Mouse (Mus musculus): ENCODE measurements at regions not wholly inside any gene's neighbourhood (a gene's known extent, or its start where the extent isn't known, plus 50 kb on each side); places are given as distances from the start of the nearest gene placed in this dataset.
A peak's percentile ranks its signal among the peaks of the same experiment; 100 is the strongest.

DNA sequence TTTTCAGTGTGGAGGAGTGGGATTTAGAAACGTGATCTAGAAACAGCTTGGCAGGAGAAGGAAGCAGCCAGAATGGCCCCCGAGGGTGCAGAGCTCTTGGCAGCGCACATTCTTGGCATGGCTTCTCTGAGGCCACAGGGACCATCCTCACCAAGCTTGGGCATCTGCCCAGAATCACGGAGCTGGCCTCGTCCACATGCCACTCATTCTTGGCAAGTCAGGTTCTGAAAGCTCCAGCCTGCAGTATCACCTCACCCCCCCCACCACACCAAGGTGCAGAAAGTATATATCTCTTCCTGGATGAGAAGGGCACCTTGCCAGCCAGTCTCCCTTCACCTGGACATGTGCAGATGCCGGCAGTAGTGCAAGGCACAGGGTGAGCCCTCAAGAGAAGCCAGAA lies 356.2 kb downstream of the Prdm2 start:
- DNase-seq: peak; percentile 97 to 99

GRCm38 (mm10) chr4:142855635-142856034 lies 357.2 kb downstream of the Prdm2 start:
- DNase-seq: peak; percentile 38 to 54

DNA sequence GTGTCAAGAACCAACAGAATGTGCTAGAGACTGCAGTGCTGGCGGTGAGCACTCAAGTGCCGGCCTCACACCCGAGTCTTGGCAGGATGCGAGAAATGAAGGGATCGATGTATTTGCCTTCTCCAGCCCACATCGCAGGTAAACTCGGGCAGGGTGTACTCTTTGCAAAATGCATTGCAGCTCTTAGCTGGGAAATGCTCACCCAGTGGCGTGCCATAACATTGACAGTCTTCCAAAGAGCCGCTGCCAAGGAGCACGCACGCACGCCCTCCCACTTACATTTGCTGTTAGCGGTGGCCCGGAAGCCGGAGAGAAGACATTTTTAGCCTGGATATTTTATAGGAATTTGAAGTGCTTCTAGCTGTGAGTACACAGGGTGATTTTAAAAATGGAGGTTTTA lies 358.9 kb downstream of the Prdm2 start:
- peak; percentile 72 to 77 for DNase-seq

DNA sequence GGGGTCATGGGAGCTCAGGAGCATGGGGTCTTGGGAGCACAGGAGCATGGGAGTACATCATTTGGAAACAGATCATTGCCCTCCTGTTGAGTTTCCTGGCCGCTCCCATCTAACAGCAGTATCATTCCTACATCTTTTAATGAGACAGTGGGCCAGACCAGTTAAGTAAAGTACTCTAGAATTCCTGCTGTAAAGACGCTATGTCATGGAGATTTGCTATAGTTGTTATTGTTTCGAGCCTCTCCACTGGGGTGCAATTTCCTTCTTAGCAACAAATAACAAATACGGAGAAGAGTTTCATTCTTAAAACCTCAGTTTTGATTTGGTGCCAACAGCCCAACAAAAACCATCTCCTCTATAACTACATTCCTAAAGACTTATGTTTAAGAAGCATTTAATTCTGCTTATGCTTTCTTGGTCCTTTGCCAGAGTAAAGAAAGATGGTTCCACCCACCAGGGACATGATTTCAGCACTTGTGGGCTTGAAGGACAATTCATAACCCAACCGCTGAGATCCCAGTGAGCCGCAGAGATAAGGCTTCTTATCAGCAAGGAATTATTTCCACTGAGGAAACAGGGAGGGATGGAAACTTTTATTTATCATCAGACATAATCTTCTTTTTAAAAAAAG lies 367.6 kb downstream of the Prdm2 start:
- DNase-seq: no peak

DNA sequence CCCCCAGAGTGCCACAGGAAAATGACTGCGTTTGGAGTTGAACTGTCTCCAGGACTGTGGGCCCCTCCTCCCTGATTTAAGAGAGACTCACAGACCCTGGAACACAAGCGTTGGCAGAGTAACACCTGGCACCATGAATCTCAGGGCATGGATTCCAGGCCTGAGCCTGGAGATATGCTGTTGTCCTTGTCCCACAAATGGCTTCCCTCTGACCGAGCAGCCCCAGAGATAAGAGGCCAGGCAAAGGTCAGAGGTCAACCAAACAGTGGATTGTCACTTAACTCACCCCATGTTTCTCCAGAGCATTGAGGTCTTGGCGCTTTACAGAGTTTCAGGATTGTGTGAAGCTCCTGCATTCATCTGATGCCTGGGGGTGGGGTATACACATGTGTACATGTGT lies 373.3 kb downstream of the Prdm2 start:
- no peak for DNase-seq

DNA sequence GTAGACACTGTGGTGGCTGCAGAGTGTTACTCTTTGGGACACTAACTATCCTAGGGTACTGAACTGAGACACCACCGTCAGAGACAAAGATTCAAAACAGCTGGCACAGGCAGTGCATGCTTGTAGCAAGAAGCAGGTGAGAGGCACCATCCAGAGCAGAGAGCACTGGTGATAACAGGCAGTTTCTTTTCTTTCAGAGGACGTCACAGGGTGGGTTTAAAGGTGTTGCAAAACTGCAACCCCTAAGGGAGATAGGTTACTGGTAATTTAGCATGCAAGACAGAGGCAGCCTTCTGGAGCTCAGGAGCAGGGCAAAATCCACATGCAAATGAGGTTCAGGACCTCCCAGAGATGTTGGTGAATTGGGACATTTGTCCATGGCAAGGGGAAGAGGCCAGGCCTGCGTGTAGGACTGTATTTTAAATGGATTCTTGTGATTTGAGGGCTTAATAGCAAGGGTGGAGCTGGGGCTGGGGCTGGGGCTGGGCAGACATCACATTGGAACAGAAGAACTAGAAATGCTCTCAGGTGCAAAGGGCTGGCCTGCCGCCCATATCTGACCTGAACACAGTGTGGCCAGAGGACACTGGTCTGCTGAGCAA lies 374.3 kb downstream of the Prdm2 start:
- DNase-seq: no peak

- no peak for DNase-seq
Observed at GRCm38 (mm10) chr4:142837636-142838035, 375.2 kb downstream of the Prdm2 start.

GRCm38 (mm10) chr4:142829711-142830110 lies 383.1 kb downstream of the Prdm2 start:
- DNase-seq: peak in 1 of 2 experiments; percentile 18

DNA sequence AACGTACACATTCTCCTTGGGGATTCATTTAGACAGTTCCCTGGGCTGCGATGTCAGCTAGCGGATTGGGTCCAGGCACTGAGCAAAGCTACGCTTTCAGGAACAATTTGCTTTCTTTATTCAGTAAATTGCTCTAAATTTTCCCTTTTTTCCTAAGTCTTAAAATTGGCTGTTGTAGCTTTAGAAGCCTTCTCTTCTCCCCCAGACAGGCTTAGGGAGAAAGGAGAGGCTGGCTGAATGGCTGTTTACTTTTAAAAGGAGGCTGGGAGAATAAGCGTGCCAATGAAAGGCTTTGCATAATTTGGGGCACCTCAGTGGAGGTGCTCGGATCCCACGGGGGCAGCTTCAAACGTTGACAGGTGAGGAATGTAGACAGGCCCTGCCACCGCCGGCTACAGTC lies 383.8 kb downstream of the Prdm2 start:
- no peak for DNase-seq

DNA sequence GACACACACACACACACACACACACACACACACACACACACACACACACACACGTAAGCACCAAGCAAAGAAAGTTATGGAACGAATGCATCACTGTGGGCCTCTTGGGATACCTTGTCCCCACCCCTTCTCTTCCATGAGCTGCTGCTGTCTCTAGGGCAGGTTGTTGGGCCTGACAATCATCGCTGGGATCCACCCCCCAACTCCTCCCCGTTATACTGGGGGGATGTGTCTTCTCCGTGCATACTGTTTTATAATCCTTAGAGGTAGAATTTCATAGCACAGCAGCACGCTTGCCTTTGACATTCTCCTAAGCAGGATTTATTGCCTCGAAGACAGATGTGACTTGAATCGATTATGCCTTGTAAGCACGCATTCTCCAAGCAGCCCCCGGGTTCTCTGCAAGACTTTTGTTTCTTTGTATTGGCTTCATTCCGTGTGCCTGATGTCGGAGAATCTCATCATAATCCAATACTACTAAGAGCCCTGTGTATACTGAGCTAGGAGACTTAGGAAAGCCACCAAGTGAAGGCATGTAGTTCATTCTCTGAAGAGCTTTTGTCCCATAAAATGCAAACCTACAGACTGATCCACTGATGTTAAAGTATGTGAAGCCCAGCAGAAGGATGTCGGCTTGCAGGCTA lies 386.4 kb downstream of the Prdm2 start:
- no peak for DNase-seq

GRCm38 (mm10) chr4:142825786-142826185 lies 387.0 kb downstream of the Prdm2 start:
- DNase-seq: no peak

GRCm38 (mm10) chr4:142818440-142818839 lies 394.4 kb downstream of the Prdm2 start:
- no peak for DNase-seq

DNA sequence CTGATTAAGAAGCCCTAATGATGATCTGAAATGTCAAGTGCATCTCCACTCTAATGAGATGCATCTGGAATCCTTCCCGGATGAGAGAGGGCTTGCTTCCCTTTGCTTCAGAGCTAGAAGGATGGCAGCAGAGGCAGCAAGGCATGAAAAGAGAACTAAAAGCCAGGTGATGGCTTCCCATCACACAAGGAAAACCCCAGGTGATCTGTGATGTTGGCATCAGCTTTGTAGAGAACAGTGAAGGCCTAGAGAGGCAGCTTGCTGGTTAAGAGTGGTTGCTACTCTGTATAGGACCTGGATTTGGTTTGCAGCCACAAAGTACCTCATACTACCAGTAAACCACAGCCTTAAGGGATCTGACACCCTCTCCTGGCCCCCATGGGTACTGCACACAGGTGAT lies 395.8 kb downstream of the Prdm2 start:
- no peak for DNase-seq

- no peak for DNase-seq
Observed at GRCm38 (mm10) chr4:142803819-142804218, 409.0 kb downstream of the Prdm2 start.

- peak; percentile 59 to 61 for DNase-seq
Observed at GRCm38 (mm10) chr4:142799291-142799690, 413.5 kb downstream of the Prdm2 start.

DNA sequence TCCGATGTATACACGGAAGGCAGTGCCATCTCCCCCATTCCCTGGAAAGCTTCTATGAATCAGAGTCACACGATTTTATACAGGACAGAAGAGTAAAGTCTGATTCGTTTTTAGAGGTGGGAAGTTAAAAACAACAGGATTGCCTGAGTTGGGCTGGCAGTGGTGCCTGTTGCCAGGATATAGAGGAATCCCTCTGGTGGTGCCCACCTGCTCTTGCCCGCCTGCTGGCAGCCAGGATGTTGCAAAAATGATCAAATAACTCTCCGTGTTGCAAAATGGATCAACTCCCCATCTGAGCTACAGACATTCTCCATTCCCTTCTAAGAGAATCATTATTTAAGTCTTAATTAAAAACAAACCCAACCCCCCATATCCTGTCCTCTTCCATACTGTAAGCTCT lies 414.0 kb downstream of the Prdm2 start:
- peak; percentile 55 to 61 for DNase-seq

GRCm38 (mm10) chr4:142792606-142792970 lies 420.2 kb downstream of the Prdm2 start:
- peak in 1 of 2 experiments; percentile 24 for DNase-seq

- DNase-seq: peak in 1 of 2 experiments; percentile 27
Observed at GRCm38 (mm10) chr4:142791823-142792605, 420.8 kb downstream of the Prdm2 start.

GRCm38 (mm10) chr4:142789048-142789447 lies 423.7 kb downstream of the Prdm2 start:
- no peak for DNase-seq

GRCm38 (mm10) chr4:142785386-142785785 lies 427.4 kb downstream of the Prdm2 start:
- DNase-seq: no peak

GRCm38 (mm10) chr4:142776711-142777411 lies 435.9 kb downstream of the Prdm2 start:
- DNase-seq: no peak

DNA sequence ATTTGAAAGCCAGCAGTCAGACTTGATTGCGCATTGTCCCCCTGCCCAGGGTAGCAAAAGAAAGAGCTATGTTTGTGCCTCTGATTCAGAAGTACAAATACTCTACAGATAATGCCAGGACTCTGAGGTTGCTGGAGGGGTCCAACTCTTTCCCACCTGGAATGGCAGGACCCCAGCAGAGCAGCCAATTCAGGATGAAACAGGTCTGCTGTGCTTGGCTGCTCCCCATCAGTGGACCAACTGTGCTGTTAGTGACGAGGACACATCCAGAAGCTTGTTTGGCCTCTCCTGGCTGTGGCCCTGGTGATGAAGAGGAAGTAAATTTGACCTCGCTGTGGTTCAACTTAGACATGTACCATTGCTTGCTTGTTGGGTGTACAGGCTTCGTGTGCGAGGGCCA lies 437.8 kb downstream of the Prdm2 start:
- DNase-seq: peak in 1 of 2 experiments; percentile 31

DNA sequence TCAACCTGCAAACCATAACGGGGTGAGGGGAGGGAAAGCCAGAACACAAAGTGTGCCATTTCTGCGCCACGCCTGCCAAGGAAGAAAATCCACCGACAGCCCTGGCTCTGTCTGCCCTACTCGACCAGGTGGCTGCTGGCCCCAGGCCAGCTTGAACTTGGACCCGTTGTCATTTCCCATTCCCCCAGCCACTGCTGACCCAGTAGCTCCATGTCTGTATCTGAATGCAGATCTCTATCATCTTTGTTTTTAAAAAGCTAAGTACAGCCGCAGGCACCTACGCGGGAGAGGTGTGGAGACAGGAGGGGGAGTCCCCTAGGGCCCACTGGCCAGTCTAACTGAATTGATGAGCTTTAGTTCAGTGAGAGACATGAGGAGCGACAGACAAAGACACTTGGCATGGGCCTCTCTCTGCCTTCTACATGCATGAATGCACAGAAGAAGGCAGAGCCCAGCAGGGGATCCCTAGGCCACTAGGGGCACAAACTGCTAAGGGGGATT lies 439.1 kb downstream of the Prdm2 start:
- peak; percentile 94 to 96 for DNase-seq

Measured in cerebellum, postnatal 25 days (tissue).